Mouse (Mus musculus): ENCODE measurements around the gene Nmt2. TPM values are rescaled to one million over a fixed set of nuclear protein-coding genes. Genes with fewer than 3 reads are reported as not detected.

The Nmt2 gene
- total and polyA plus RNA-seq, 2 experiments, result 5.1 to 16.4 TPM

- peak; percentile 57 for DNase-seq (ENCODE audit: extremely low read depth, low read depth, low spot score)
- peaks cover 10% of the 10 kb centered on the region; the same call in 1 of the 2 replicates for H3K79me2 ChIP-seq (ENCODE audit: control insufficient read depth, insufficient read depth, low read length)
- H3K36me3 ChIP-seq (ENCODE audit: control insufficient read depth, insufficient read depth, low read length), result no peaks in the 10 kb centered on the region
- 24% methylated on average over 7 of the region's 7 CpGs for WGBS
- H3K9ac ChIP-seq (ENCODE audit: low read depth, low read length), result no peak overlapping the region
- no peaks in the 10 kb centered on the region for H3K27me3 ChIP-seq (ENCODE audit: control insufficient read depth, insufficient read depth, low read length)
- H3K4me3 ChIP-seq (ENCODE audit: insufficient read depth, low read depth, low read length), result no peak overlapping the region
- H3K27ac ChIP-seq (replicated peaks; ENCODE audit: insufficient read depth, low read depth, low read length), result peak overlapping the region; percentile 35; the same call in 1 of the 2 replicates
- TF ChIP-seq CTCF (IDR thresholded peaks at IDR 0.05; ENCODE audit: low read depth, low read length) (no peak), POLR2A (IDR thresholded peaks at IDR 0.05; ENCODE audit: extremely low read depth, insufficient read depth, low read length) (no peak)
- peaks cover 9% of the 10 kb centered on the region for H3K4me1 ChIP-seq (ENCODE audit: control insufficient read depth, insufficient read depth, low read length)
These were observed 11.8 kb downstream of the Nmt2 start for GRCm38 (mm10) chr2:3295826-3296225.

- Histone ChIP-seq H3K27me3 (ENCODE audit: control insufficient read depth, insufficient read depth, low read length) (no peaks in the 10 kb centered on the region), H3K4me3 (ENCODE audit: insufficient read depth, low read depth, low read length) (no peak overlapping the region), H3K36me3 (ENCODE audit: control insufficient read depth, insufficient read depth, low read length) (peaks cover 6% of the 10 kb centered on the region), H3K9ac (ENCODE audit: low read depth, low read length) (no peak overlapping the region), H3K27ac (replicated peaks; ENCODE audit: insufficient read depth, low read depth, low read length) (no peak overlapping the region), H3K4me1 (ENCODE audit: control insufficient read depth, insufficient read depth, low read length) (no peaks in the 10 kb centered on the region), H3K79me2 (ENCODE audit: control insufficient read depth, insufficient read depth, low read length) (peaks cover 4% of the 10 kb centered on the region; the same call in 1 of the 2 replicates)
- 68% methylated on average over 3 of the region's 3 CpGs for WGBS
- TF ChIP-seq CTCF (IDR thresholded peaks at IDR 0.05; ENCODE audit: low read depth, low read length) (no peak), POLR2A (IDR thresholded peaks at IDR 0.05; ENCODE audit: extremely low read depth, insufficient read depth, low read length) (no peak)
- no peak for DNase-seq (ENCODE audit: extremely low read depth, low read depth, low spot score)
These were observed 21.5 kb downstream of the Nmt2 start for GRCm38 (mm10) chr2:3305426-3306025.

GRCm38 (mm10) chr2:3323132-3323531 is 39.1 kb downstream of the Nmt2 start:
- no peak overlapping the region for H3K4me3 ChIP-seq (ENCODE audit: insufficient read depth, low read depth, low read length)
- H3K27me3 ChIP-seq (ENCODE audit: control insufficient read depth, insufficient read depth, low read length), result no peaks in the 10 kb centered on the region
- no peak for DNase-seq (ENCODE audit: extremely low read depth, low read depth, low spot score)
- H3K79me2 ChIP-seq (ENCODE audit: control insufficient read depth, insufficient read depth, low read length), result no peaks in the 10 kb centered on the region; the same call in 1 of the 2 replicates
- no peak overlapping the region for H3K9ac ChIP-seq (ENCODE audit: low read depth, low read length)
- no peak overlapping the region for H3K27ac ChIP-seq (replicated peaks; ENCODE audit: insufficient read depth, low read depth, low read length)
- 42% methylated on average over 2 of the region's 2 CpGs for WGBS
- no peaks in the 10 kb centered on the region for H3K4me1 ChIP-seq (ENCODE audit: control insufficient read depth, insufficient read depth, low read length)
- H3K36me3 ChIP-seq (ENCODE audit: control insufficient read depth, insufficient read depth, low read length), result peaks cover 44% of the 10 kb centered on the region
- TF ChIP-seq POLR2A (IDR thresholded peaks at IDR 0.05; ENCODE audit: extremely low read depth, insufficient read depth, low read length), result no peak
- no peak for TF ChIP-seq CTCF (IDR thresholded peaks at IDR 0.05; ENCODE audit: low read depth, low read length)

DNA sequence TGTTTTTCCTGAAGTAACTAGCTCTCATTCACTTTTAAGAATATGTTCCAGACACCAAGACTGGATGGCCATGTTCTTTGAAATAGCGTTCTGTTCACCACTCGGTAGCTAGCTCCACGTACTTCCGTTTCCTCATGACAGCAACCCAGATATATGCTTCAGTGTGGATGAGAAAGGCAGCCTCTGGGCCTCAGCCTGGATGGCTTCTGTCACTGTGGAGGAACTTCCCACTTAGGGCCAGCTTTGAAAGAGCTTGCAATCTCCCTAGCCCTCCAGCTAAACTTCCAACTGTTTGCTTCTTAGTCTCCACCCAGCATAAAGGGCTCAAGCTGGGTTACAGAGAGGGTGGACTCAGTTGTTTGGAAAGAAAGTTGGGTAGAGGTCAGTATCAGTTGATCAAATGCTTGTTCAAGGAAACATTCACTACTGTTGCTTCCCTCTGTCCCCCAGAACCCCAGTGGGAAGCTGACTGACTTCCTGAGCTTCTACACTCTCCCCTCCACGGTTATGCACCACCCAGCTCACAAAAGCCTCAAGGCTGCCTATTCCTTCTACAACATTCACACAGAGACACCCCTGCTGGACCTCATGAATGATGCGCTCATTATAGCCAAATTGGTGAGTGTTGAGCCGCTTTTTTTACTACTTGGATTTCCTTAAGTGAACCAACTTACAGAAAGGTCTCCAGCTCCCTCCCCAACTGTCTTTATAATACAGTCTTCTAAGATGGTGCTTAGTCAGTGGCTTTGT is 40.5 kb downstream of the Nmt2 start:
- Histone ChIP-seq H3K9ac (ENCODE audit: low read depth, low read length) (no peak overlapping the region), H3K4me1 (ENCODE audit: control insufficient read depth, insufficient read depth, low read length) (no peaks in the 10 kb centered on the region), H3K36me3 (ENCODE audit: control insufficient read depth, insufficient read depth, low read length) (peaks cover 52% of the 10 kb centered on the region), H3K27me3 (ENCODE audit: control insufficient read depth, insufficient read depth, low read length) (no peaks in the 10 kb centered on the region), H3K79me2 (ENCODE audit: control insufficient read depth, insufficient read depth, low read length) (no peaks in the 10 kb centered on the region; the same call in 1 of the 2 replicates), H3K27ac (replicated peaks; ENCODE audit: insufficient read depth, low read depth, low read length) (no peak overlapping the region), H3K4me3 (ENCODE audit: insufficient read depth, low read depth, low read length) (no peak overlapping the region)
- TF ChIP-seq CTCF (IDR thresholded peaks at IDR 0.05; ENCODE audit: low read depth, low read length) (no peak), POLR2A (IDR thresholded peaks at IDR 0.05; ENCODE audit: extremely low read depth, insufficient read depth, low read length) (no peak)
- DNase-seq (ENCODE audit: extremely low read depth, low read depth, low spot score), result no peak
- WGBS, result 96% methylated on average over 7 of the region's 7 CpGs

DNA sequence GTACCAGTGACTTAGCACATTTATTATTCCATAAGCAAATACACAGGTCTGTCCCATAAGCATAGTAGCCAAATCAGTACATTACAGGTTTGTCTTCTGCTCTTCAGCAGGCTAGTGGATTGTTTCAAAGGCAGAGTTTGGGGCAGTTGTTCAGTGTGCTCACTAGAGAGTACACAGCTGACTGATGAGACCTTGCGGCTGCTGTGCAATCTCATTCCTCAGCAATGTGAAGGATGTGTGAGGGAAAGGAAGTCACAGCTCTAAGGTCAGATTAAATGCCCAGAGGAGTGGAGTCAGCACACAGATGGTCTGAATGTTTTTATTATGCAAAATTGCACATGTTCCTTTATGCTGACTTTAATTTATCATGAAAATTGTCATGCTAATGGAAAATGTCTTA is 42.5 kb downstream of the Nmt2 start:
- Histone ChIP-seq H3K27me3 (ENCODE audit: control insufficient read depth, insufficient read depth, low read length) (no peaks in the 10 kb centered on the region), H3K4me3 (ENCODE audit: insufficient read depth, low read depth, low read length) (no peak overlapping the region), H3K4me1 (ENCODE audit: control insufficient read depth, insufficient read depth, low read length) (peaks cover 5% of the 10 kb centered on the region), H3K9ac (ENCODE audit: low read depth, low read length) (no peak overlapping the region), H3K27ac (replicated peaks; ENCODE audit: insufficient read depth, low read depth, low read length) (no peak overlapping the region), H3K36me3 (ENCODE audit: control insufficient read depth, insufficient read depth, low read length) (peaks cover 43% of the 10 kb centered on the region), H3K79me2 (ENCODE audit: control insufficient read depth, insufficient read depth, low read length) (no peaks in the 10 kb centered on the region; the same call in 1 of the 2 replicates)
- TF ChIP-seq POLR2A (IDR thresholded peaks at IDR 0.05; ENCODE audit: extremely low read depth, insufficient read depth, low read length) (no peak), CTCF (IDR thresholded peaks at IDR 0.05; ENCODE audit: low read depth, low read length) (no peak)
- WGBS, result 85% methylated on average over 1 of the region's 1 CpGs
- no peak for DNase-seq (ENCODE audit: extremely low read depth, low read depth, low spot score)

- no peak overlapping the region for H3K27ac ChIP-seq (replicated peaks; ENCODE audit: insufficient read depth, low read depth, low read length)
- peak; percentile 48 for DNase-seq (ENCODE audit: extremely low read depth, low read depth, low spot score)
- WGBS, result 21% methylated on average over 1 of the region's 1 CpGs
- TF ChIP-seq CTCF (IDR thresholded peaks at IDR 0.05; ENCODE audit: low read depth, low read length) (peak; percentile 79), POLR2A (IDR thresholded peaks at IDR 0.05; ENCODE audit: extremely low read depth, insufficient read depth, low read length) (no peak)
- H3K79me2 ChIP-seq (ENCODE audit: control insufficient read depth, insufficient read depth, low read length), result no peaks in the 10 kb centered on the region
- H3K9ac ChIP-seq (ENCODE audit: low read depth, low read length), result no peak overlapping the region
- H3K4me3 ChIP-seq (ENCODE audit: insufficient read depth, low read depth, low read length), result no peak overlapping the region
- no peaks in the 10 kb centered on the region for H3K27me3 ChIP-seq (ENCODE audit: control insufficient read depth, insufficient read depth, low read length)
- peaks cover 40% of the 10 kb centered on the region for H3K36me3 ChIP-seq (ENCODE audit: control insufficient read depth, insufficient read depth, low read length)
- peaks cover 5% of the 10 kb centered on the region for H3K4me1 ChIP-seq (ENCODE audit: control insufficient read depth, insufficient read depth, low read length)
These were observed 43.3 kb downstream of the Nmt2 start for GRCm38 (mm10) chr2:3327351-3327750.
